ENCODE assay signal across 14 mouse cellular contexts in the genomic region with DNA sequence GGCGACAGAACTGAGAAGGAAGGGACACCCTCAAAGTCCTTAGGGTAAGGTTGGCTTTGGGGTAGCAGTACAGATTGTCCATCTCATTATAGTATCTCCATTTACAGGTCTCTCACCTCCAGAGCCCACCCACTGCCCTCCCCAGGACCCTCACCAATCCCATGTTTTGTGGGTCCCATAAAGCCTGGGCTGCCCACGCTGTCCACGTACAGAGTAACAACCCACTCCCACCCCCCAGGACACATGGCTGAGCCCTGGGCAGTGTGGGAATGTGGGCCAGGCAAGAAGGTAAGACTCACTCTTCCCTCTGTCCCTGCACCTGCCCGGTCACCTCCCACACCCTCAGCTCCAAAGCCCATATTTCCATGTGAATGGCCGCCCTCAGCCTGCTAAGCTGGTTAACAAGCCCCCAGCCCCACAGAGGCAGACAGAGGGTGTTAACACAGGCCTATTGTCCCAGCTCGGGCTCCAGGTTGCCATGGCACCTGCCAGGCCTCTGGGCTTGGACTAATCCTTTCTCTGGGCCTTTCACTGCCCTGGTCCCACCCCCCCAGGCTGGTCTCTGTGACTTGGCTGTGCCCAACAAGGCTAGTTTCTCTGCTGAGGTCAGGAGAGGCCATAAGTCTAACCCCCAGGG. TPM values are rescaled to one million over a fixed set of nuclear protein-coding genes. Genes with fewer than 3 reads are reported as not detected.
A peak's percentile ranks its signal among the peaks of the same experiment; 100 is the strongest.
DNase-seq lines count a peak whose midpoint lies in the region; ATAC-seq and TF ChIP-seq lines count a peak whose summit lies in the region.
"Had no signal": no experiment of that assay in that cellular context is flagged by ENCODE, and none has a peak within 500 bp of the region (broad histone marks: within the 10 kb centered on the region; RNA-seq: fewer than 3 reads in every experiment).

No protein-coding gene starts in this region.

- DNase-seq in lung, postnatal 0 days (ENCODE audit: low spot score) = no peak
- DNase-seq in forebrain, embryonic 14.5 days (ENCODE audit: low spot score) = peak; percentile 87
- DNase-seq in limb, embryonic 14.5 days (ENCODE audit: low spot score) = no peak
- peak; percentile 93 for DNase-seq in retina, postnatal 1 day
- DNase-seq in right cerebral cortex, adult 18-20 months = no peak
- no peak for DNase-seq in urinary bladder, postnatal 36 days (ENCODE audit: low spot score in 2 of 2)
- no peak for DNase-seq in heart, adult 2 months
- DNase-seq: cerebellum, adult 11 months; thymus, adult 2 months had no signal

- no peak overlapping the region for H3K27ac ChIP-seq in lung, embryonic 15.5 days
- no peak overlapping the region for H3K27ac ChIP-seq in lung, postnatal 0 days (ENCODE audit: low read length)
- H3K27ac ChIP-seq in forebrain, embryonic 14.5 days (ENCODE audit: low read depth, low read length) = peak overlapping the region; percentile 78
- H3K27ac ChIP-seq in limb, embryonic 14.5 days (replicated peaks; ENCODE audit: low read depth, low read length) = peak overlapping the region; percentile 33; the same call in 1 of the 2 replicates
- no peak overlapping the region for H3K27ac ChIP-seq in heart, adult 2 months
- H3K27ac ChIP-seq: liver, embryonic 15.5 days had no signal

- 47% methylated on average over 6 of the region's 6 CpGs for WGBS in lung, embryonic 15.5 days
- WGBS in lung, postnatal 0 days = 57% methylated on average over 5 of the region's 6 CpGs
- 1% methylated on average over 6 of the region's 6 CpGs for WGBS in forebrain, embryonic 14.5 days
- WGBS in limb, embryonic 14.5 days = 21% methylated on average over 6 of the region's 6 CpGs
- WGBS in heart, adult 2 months = 87% methylated on average over 6 of the region's 6 CpGs

- peaks cover 11% of the 10 kb centered on the region; the same call in 1 of the 2 replicates for H3K4me1 ChIP-seq in lung, embryonic 15.5 days
- no peaks in the 10 kb centered on the region for H3K4me1 ChIP-seq in lung, postnatal 0 days (ENCODE audit: insufficient read depth, low read depth, low read length)
- H3K4me1 ChIP-seq in forebrain, embryonic 14.5 days (ENCODE audit: control insufficient read depth, insufficient read depth, low read length) = peaks cover 32% of the 10 kb centered on the region
- H3K4me1 ChIP-seq in limb, embryonic 14.5 days (ENCODE audit: control insufficient read depth, insufficient read depth, low read length) = peaks cover 38% of the 10 kb centered on the region
- no peaks in the 10 kb centered on the region; the same call in 1 of the 2 replicates for H3K4me1 ChIP-seq in heart, adult 2 months (ENCODE audit: control insufficient read depth, insufficient read depth, low read length)
- H3K4me1 ChIP-seq: liver, embryonic 15.5 days had no signal

- H3K4me2 ChIP-seq in lung, embryonic 15.5 days = no peak overlapping the region
- no peak overlapping the region for H3K4me2 ChIP-seq in lung, postnatal 0 days (replicated peaks; ENCODE audit: low read depth, low read length)
- 0 out of 2 replicates have a peak overlapping the region, but pooled peaks have one; percentile 8 for H3K4me2 ChIP-seq in forebrain, embryonic 14.5 days (ENCODE audit: low read length)
- H3K4me2 ChIP-seq in limb, embryonic 14.5 days (replicated peaks; ENCODE audit: low read depth, low read length, severe bottlenecking) = no peak overlapping the region
- H3K4me2 ChIP-seq: liver, embryonic 15.5 days had no signal

- no peak for TF ChIP-seq EP300 in lung, postnatal 0 days (IDR thresholded peaks at IDR 0.05)
- TF ChIP-seq EP300 in heart, adult 2 months (IDR thresholded peaks at IDR 0.05; ENCODE audit: insufficient read depth, low read depth, low read length) = no peak

- TF ChIP-seq POLR2A in limb, embryonic 14.5 days (IDR thresholded peaks at IDR 0.05; ENCODE audit: borderline replicate concordance, extremely low read depth, insufficient read depth, insufficient read length) = no peak
- no peak for TF ChIP-seq POLR2A in heart, adult 2 months (IDR thresholded peaks at IDR 0.05; ENCODE audit: insufficient read depth, low read depth, low read length)

- intact Hi-C loops in heart, adult 2 months (cut with DNase I) = no loop called here

- H3K9ac ChIP-seq in lung, embryonic 15.5 days = no peak overlapping the region
- no peak overlapping the region for H3K9ac ChIP-seq in lung, postnatal 0 days (replicated peaks; ENCODE audit: low read depth)
- peak overlapping the region; percentile 43 for H3K9ac ChIP-seq in forebrain, embryonic 14.5 days (ENCODE audit: low read length)
- no peak overlapping the region for H3K9ac ChIP-seq in limb, embryonic 14.5 days (ENCODE audit: low read depth, low read length, severe bottlenecking)
- H3K9ac ChIP-seq in heart, adult 2 months (ENCODE audit: low read depth, low read length) = no peak overlapping the region
- H3K9ac ChIP-seq: liver, embryonic 15.5 days had no signal

- no peak overlapping the region for H3K4me3 ChIP-seq in lung, embryonic 15.5 days
- H3K4me3 ChIP-seq in lung, postnatal 0 days (ENCODE audit: low read depth, low read length) = no peak overlapping the region
- H3K4me3 ChIP-seq in forebrain, embryonic 14.5 days (ENCODE audit: low read depth, low read length) = no peak overlapping the region
- no peak overlapping the region for H3K4me3 ChIP-seq in limb, embryonic 14.5 days (replicated peaks; ENCODE audit: low read length)
- H3K4me3 ChIP-seq in heart, adult 2 months = no peak overlapping the region
- H3K4me3 ChIP-seq: liver, embryonic 15.5 days had no signal

- no peaks in the 10 kb centered on the region for H3K79me2 ChIP-seq in heart, adult 2 months (replicated peaks; ENCODE audit: control insufficient read depth, insufficient read depth, low read length)

- no peaks in the 10 kb centered on the region for H3K36me3 ChIP-seq in lung, embryonic 15.5 days
- no peaks in the 10 kb centered on the region for H3K36me3 ChIP-seq in lung, postnatal 0 days (ENCODE audit: insufficient read depth, low read length)
- no peaks in the 10 kb centered on the region for H3K36me3 ChIP-seq in forebrain, embryonic 14.5 days (ENCODE audit: control insufficient read depth, insufficient read depth, low read length)
- H3K36me3 ChIP-seq in limb, embryonic 14.5 days (ENCODE audit: control insufficient read depth, insufficient read depth, low read length) = no peaks in the 10 kb centered on the region
- H3K36me3 ChIP-seq in heart, adult 2 months (ENCODE audit: control insufficient read depth, insufficient read depth, low read length) = no peaks in the 10 kb centered on the region
- H3K36me3 ChIP-seq: liver, embryonic 15.5 days had no signal

- ATAC-seq in lung, embryonic 15.5 days (ENCODE audit: borderline replicate concordance, extremely low read depth, low FRiP score, low TSS enrichment) = peak; percentile 16; the same call in 1 of the 2 replicates
- ATAC-seq in lung, postnatal 0 days = no peak
- peak; percentile 83 for ATAC-seq in forebrain, embryonic 14.5 days
- no peak for ATAC-seq in limb, embryonic 14.5 days (ENCODE audit: low FRiP score, low read depth)
- ATAC-seq: CD4-positive, CD25-positive, alpha-beta regulatory T cell, adult 4 months had no signal

- no peaks in the 10 kb centered on the region for H3K27me3 ChIP-seq in lung, embryonic 15.5 days
- no peaks in the 10 kb centered on the region for H3K27me3 ChIP-seq in lung, postnatal 0 days (replicated peaks; ENCODE audit: insufficient read depth, low read length)
- H3K27me3 ChIP-seq in forebrain, embryonic 14.5 days (replicated peaks; ENCODE audit: control insufficient read depth, insufficient read depth, low read length) = no peaks in the 10 kb centered on the region
- no peaks in the 10 kb centered on the region for H3K27me3 ChIP-seq in limb, embryonic 14.5 days (ENCODE audit: control insufficient read depth, insufficient read depth, low read length)
- H3K27me3 ChIP-seq in heart, adult 2 months (ENCODE audit: control insufficient read depth, insufficient read depth, low read length) = no peaks in the 10 kb centered on the region

- no peak for TF ChIP-seq CTCF in lung, postnatal 0 days (IDR thresholded peaks at IDR 0.05)
- TF ChIP-seq CTCF in heart, adult 2 months (IDR thresholded peaks at IDR 0.05) = no peak

- H3K9me3 ChIP-seq in lung, embryonic 15.5 days = no peaks in the 10 kb centered on the region
- no peaks in the 10 kb centered on the region for H3K9me3 ChIP-seq in lung, postnatal 0 days (ENCODE audit: low read length)
- no peaks in the 10 kb centered on the region for H3K9me3 ChIP-seq in forebrain, embryonic 14.5 days (replicated peaks; ENCODE audit: control insufficient read depth, low read length)
- no peaks in the 10 kb centered on the region for H3K9me3 ChIP-seq in limb, embryonic 14.5 days (ENCODE audit: control insufficient read depth, low read length)
- H3K9me3 ChIP-seq: liver, embryonic 15.5 days had no signal

RNA-seq across cellular contexts. Expression of a gene that starts 19.0 kb away (rescaled TPM):
- 0.28 TPM in 1 of 2 replicates, not detected in the other for polyA plus RNA-seq in lung, embryonic 15.5 days (2015; fragmentation: Nextera tagmentation; extraction: Ambion mirVana)
- not detected in 2 replicates for polyA plus RNA-seq in lung, postnatal 0 days (2015; fragmentation: Nextera tagmentation; extraction: Ambion mirVana)
- 0.38 TPM in 1 of 2 replicates, not detected in the other for polyA plus RNA-seq in forebrain, embryonic 14.5 days (2014; fragmentation: Nextera tagmentation; extraction: Ambion mirVana)
- polyA plus RNA-seq in limb, embryonic 14.5 days (2012; rRNA removed) = 0.18 and 0.19 TPM in 2 replicates
- polyA plus RNA-seq in limb, embryonic 14.5 days (2014; fragmentation: Nextera tagmentation; extraction: Ambion mirVana) = not detected in 2 replicates
- not detected for total RNA-seq in heart, adult 2 months (2021)
- not detected in 2 replicates for polyA plus RNA-seq in heart, adult 2 months (2012; rRNA removed)
- polyA plus RNA-seq: heart, embryonic 14.5 days; small intestine, adult 2 months had no signal

RNA-seq across cellular contexts. Expression of a gene that starts 23.3 kb away (rescaled TPM):
- 22.5 and 27.8 TPM in 2 replicates for polyA plus RNA-seq in lung, embryonic 15.5 days (2015; fragmentation: Nextera tagmentation; extraction: Ambion mirVana)
- polyA plus RNA-seq in lung, postnatal 0 days (2015; fragmentation: Nextera tagmentation; extraction: Ambion mirVana) = 23.1 and 25.5 TPM in 2 replicates
- 30.9 TPM in 2 replicates for polyA plus RNA-seq in forebrain, embryonic 14.5 days (2014; fragmentation: Nextera tagmentation; extraction: Ambion mirVana)
- polyA plus RNA-seq in limb, embryonic 14.5 days (2012; rRNA removed) = 38.9 and 48.2 TPM in 2 replicates
- 19.2 and 21.4 TPM in 2 replicates for polyA plus RNA-seq in limb, embryonic 14.5 days (2014; fragmentation: Nextera tagmentation; extraction: Ambion mirVana)
- 10 to 100 TPM in 1 of 2 experiments, 1 to 10 TPM in 1; 7.4 to 11.5 TPM for total RNA-seq in heart, adult 2 months (2021)
- 18.4 and 23.1 TPM in 2 replicates for polyA plus RNA-seq in heart, adult 2 months (2012; rRNA removed)

Comparison
In these comparisons a context has a peak if more than half of its experiments do, and no peak if none do; other contexts are left out.
1. ATAC-seq: peak in lung, embryonic 15.5 days (single experiment) and forebrain, embryonic 14.5 days (single experiment); none in lung, postnatal 0 days (single experiment) and limb, embryonic 14.5 days (single experiment).
2. H3K27ac ChIP-seq: peak in forebrain, embryonic 14.5 days (single experiment) and limb, embryonic 14.5 days (single experiment); none in lung, embryonic 15.5 days (single experiment), lung, postnatal 0 days (single experiment) and heart, adult 2 months (single experiment).
3. DNase-seq: peak in forebrain, embryonic 14.5 days (single experiment) and retina, postnatal 1 day (single experiment); none in lung, postnatal 0 days (single experiment), limb, embryonic 14.5 days (single experiment), right cerebral cortex, adult 18-20 months (single experiment), urinary bladder, postnatal 36 days (0 of 2) and heart, adult 2 months (0 of 2).